Mouse (Mus musculus): Measurements from ENCODE around the gene Agap2.

Gene Agap2

DNA sequence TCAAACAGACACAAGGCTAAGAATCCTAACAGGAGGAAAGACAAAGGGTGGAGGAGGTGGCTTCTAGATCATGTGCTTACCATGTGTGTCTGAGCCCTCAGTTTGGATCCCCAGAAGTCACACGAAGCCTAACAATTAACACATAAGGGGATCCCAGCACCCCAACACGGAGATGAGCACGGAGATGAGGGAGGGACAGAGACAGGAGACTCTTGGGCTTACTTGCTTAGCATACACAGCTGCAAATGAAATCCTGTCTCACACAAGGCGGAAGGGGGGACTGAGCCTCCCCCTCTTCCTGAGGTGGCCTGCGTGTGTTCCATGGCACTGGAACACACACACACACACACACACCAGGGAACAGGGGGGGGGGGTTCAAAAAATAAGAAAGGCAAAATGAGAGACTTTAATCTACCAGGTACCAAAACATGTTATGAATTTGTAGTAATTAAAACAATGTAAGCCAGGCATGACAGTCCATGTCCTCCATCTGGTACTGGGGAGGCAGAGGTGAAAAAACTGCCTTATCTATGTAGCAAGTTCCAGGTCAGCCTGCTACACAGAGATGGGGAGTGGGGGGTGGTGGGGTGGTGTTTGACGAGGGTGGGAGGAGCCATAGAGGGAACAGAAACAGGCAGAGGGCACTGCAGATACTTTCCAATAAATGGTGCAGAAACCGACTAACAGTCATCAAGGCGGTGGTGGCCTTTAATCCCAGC is 60.2 kb downstream of the Agap2 start:
- no peak for DNase-seq (ENCODE audit: low spot score)

GRCm38 (mm10) chr10:127136510-127136909 is 61.4 kb downstream of the Agap2 start:
- no peak for DNase-seq (ENCODE audit: low spot score)

DNA sequence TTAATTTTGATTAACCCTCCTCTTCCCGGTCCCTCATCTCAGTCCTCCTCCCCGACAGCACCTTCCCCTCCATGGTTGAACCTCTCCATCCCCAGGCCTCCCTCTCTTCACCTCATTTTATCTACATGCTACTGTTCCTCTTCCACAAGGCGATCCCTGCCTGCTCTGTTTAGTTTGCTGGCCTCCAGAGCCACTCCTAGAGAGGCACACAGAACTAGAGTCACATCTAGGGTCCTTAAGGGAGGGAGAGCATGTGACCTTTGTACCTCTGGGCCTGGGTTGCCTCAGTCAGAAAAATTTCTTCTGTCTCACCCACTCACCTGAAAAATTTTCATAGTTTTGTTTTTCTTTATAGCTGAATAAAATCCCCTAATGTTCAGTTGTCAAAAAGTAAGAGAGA is 62.8 kb downstream of the Agap2 start:
- no peak for DNase-seq (ENCODE audit: low spot score)

GRCm38 (mm10) chr10:127138328-127139141 is 63.5 kb downstream of the Agap2 start:
- DNase-seq (ENCODE audit: low spot score) = no peak

DNA sequence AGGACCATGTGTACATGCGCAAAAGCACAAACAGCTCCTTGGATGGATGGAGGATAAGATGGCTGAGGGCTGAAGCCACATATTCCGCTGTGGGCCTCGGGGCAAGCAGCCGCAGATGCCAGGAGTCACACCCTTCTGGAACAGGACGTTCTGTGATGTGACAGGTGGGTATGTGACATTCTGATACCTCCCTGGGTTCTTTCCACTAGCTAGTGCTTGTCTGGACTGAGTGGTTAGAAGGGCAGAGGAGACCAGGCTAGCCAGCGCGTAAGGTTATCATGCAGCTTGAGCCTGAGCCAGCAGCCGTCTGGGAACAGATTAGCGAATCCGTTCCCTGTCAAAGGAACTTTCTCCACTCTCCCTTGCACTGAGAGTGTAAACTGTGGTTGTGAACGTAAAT is 65.9 kb downstream of the Agap2 start:
- no peak for DNase-seq (ENCODE audit: low spot score)

GRCm38 (mm10) chr10:127141500-127141899 is 66.4 kb downstream of the Agap2 start:
- no peak for DNase-seq (ENCODE audit: low spot score)
